Mouse (Mus musculus) lung, adult 2 months (tissue): Measurements from ENCODE around the gene Cd80. TPM values are rescaled to one million over a fixed set of nuclear protein-coding genes. Genes with fewer than 3 reads are reported as not detected.

Experiments
- DNase-seq: peaks from one replicate; pipeline ENCODE4 v3.0.0; 2022
- H3K4me1 ChIP-seq: fragments of 200-500 bp; 2 replicates; pipeline ENCODE4 v1.6.1; 2011; ENCODE audit warnings: low read length; ENCODE audit not compliant: control insufficient read depth, insufficient read depth
- H3K4me3 ChIP-seq: fragments of 200-500 bp; replicated peaks from 2 replicates; pipeline ENCODE3; 2011; ENCODE audit warnings: low read depth, mild to moderate bottlenecking, control low read depth, low read length; ENCODE audit errors: extremely low read depth
- CTCF ChIP-seq: fragments of 200-500 bp; IDR thresholded peaks from 2 replicates; pipeline ENCODE4 v1.5.1; 2011; ENCODE audit warnings: mild to moderate bottlenecking, low read length, control low read depth; ENCODE audit not compliant: insufficient read depth
- POLR2A ChIP-seq: fragments of 200-500 bp; IDR thresholded peaks from 2 replicates; pipeline ENCODE4 v1.6.1; 2011; ENCODE audit warnings: low read depth, mild to moderate bottlenecking, control low read depth, low read length, borderline replicate concordance; ENCODE audit errors: extremely low read depth
- WGBS: fragments of 180-500 bp; shearing (Covaris S2); methylation state at CpG from one replicate; pipeline ENCODE4 v1.1.7; 2018; 5-methylcytosine and 5-hydroxymethylcytosine counted together
- polyA plus RNA-seq: library from polyadenylated mRNA; depleted of rRNA; stranded (reverse); fragments of >200 nt; gene quantifications from 2 replicates; pipeline ENCODE4 v1.2.3, GENCODE M21; 2012; rRNA removed

Gene Cd80
- 0.35 and 0.98 TPM in 2 replicates for polyA plus RNA-seq

GRCm38 (mm10) chr16:38455511-38456418 lies at the start of gene Cd80:
Gene Cd80, plus strand, starts transcription at chr16:38455561.
- DNase-seq, result no peak
- H3K4me1 ChIP-seq, result 0 out of 2 replicates have a peak, but pooled peaks cover 2% of the 10 kb centered on the region
- 63% methylated on average over 17 of the region's 17 CpGs for WGBS
- TF ChIP-seq POLR2A (no peak), CTCF (no peak)
- H3K4me3 ChIP-seq, result no peak within 1 kb of the TSS

GRCm38 (mm10) chr16:38406293-38406692 lies 49.1 kb upstream of the Cd80 start:
- TF ChIP-seq POLR2A, result no peak
- no peak for TF ChIP-seq CTCF
- WGBS, result 69% methylated on average over 5 of the region's 5 CpGs
- Histone ChIP-seq H3K4me1 (no peaks in the 10 kb centered on the region), H3K4me3 (no peak overlapping the region)
- no peak for DNase-seq

GRCm38 (mm10) chr16:38406708-38407107 lies 48.7 kb upstream of the Cd80 start:
- WGBS, result 65% methylated on average over 6 of the region's 6 CpGs
- no peak for DNase-seq
- H3K4me1 ChIP-seq, result no peaks in the 10 kb centered on the region
- H3K4me3 ChIP-seq, result no peak overlapping the region
- TF ChIP-seq POLR2A, result no peak
- TF ChIP-seq CTCF, result no peak

- TF ChIP-seq POLR2A, result no peak
- H3K4me1 ChIP-seq, result no peaks in the 10 kb centered on the region
- no peak overlapping the region for H3K4me3 ChIP-seq
- WGBS, result 50% methylated on average over 5 of the region's 5 CpGs
- DNase-seq, result no peak
Measured at GRCm38 (mm10) chr16:38407584-38407983, 47.8 kb upstream of the Cd80 start.

GRCm38 (mm10) chr16:38408416-38408815 lies 46.9 kb upstream of the Cd80 start:
- Histone ChIP-seq H3K4me1 (no peaks in the 10 kb centered on the region), H3K4me3 (no peak overlapping the region)
- 96% methylated on average over 8 of the region's 8 CpGs for WGBS
- TF ChIP-seq CTCF (no peak), POLR2A (no peak)
- no peak for DNase-seq

GRCm38 (mm10) chr16:38414953-38415352 lies 40.4 kb upstream of the Cd80 start:
- no peak for TF ChIP-seq CTCF
- H3K4me3 ChIP-seq, result no peak overlapping the region
- DNase-seq, result no peak
- no peaks in the 10 kb centered on the region for H3K4me1 ChIP-seq
- WGBS, result 76% methylated on average over 7 of the region's 7 CpGs

- Histone ChIP-seq H3K4me3 (no peak overlapping the region), H3K4me1 (no peaks in the 10 kb centered on the region)
- no peak for DNase-seq
- 77% methylated on average over 2 of the region's 2 CpGs for WGBS
- TF ChIP-seq CTCF (no peak), POLR2A (no peak)
Measured at GRCm38 (mm10) chr16:38425374-38425773, 30.0 kb upstream of the Cd80 start.

- TF ChIP-seq CTCF (no peak), POLR2A (no peak)
- WGBS, result 76% methylated on average over 1 of the region's 1 CpGs
- no peak for DNase-seq
- Histone ChIP-seq H3K4me3 (no peak overlapping the region), H3K4me1 (no peaks in the 10 kb centered on the region)
Measured at GRCm38 (mm10) chr16:38425799-38426198, 29.6 kb upstream of the Cd80 start.

- DNase-seq, result no peak
- H3K4me3 ChIP-seq, result no peak overlapping the region
- 41% methylated on average over 13 of the region's 13 CpGs for WGBS
- H3K4me1 ChIP-seq, result no peaks in the 10 kb centered on the region
- TF ChIP-seq CTCF, result no peak
- no peak for TF ChIP-seq POLR2A
Measured at GRCm38 (mm10) chr16:38431446-38432185, 23.7 kb upstream of the Cd80 start.
